Mouse (Mus musculus): ENCODE results near the gene H2-T24.
"Not testable (repeated sequence)": the region's sequence is repeated elsewhere in the genome, so short reads cannot be mapped to it uniquely, and the experiment has no call there.

Gene H2-T24

DNA sequence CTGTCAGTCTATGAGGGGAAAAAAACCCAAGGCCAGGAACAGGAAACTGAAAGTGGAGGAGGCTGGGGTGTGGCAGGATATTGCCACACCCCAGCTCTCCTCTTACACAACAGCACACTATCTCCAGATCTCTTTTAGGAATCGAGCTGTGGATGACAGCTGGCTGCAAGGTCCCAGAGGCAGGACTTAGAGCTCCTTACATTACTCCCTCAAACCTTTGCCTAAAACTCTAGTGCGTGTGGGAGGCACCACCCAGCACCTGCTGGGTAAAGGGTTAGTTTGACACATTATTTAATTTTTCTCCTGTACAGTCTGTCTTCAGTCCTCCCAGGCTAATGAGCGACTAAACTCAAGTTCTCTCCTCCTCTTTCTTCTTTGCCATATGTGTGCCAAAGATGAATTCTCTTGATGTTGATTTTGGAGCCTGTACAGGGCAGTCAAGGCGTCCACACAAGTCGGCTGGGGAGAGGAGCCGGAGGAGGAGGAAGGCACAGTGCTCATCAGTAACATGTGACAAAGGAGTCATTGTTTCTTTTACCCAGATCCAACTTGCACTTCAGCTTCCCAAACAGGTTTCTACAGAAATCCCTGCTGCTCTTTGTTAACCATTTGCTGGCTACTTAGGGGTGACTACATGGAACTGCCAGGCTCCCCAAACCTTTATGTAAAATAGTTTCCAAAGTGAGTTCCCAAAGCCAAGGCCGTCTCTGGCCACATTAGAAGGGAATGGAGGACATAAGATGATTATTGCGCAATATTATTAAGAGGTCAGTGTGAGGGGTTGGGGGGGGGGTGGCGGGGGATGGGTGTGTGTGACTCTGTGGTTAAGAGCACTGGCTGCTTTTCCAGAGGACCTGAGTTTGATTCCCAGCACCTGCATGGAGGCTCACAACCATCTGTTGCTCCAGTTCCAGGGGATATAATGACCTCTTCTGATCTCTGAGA, 3.6 kb upstream of the H2-T24 start:
- DNase-seq (ENCODE audit: low spot score in 2 of 2): no peak

DNA sequence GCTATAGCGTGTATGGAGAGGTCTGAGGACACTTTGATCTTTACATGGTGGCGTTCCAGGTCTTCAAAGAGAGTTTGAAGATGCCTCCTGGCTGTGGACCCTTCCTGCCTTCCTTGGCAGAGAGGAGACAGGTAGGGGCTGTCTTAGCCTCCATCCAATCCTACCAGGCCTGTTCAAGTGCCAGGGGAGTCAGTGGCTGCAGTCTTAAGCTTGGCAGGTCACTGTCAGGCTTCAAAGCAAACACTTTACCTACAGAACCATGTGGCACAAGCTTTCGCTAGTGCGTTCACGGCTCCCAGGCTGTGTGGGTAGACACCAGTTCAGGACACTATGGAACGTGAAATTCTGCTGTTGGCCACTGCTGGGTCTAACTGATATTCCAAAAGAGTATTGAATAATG, 2.6 kb upstream of the H2-T24 start:
- DNase-seq (ENCODE audit: low spot score in 2 of 2): no peak

DNA sequence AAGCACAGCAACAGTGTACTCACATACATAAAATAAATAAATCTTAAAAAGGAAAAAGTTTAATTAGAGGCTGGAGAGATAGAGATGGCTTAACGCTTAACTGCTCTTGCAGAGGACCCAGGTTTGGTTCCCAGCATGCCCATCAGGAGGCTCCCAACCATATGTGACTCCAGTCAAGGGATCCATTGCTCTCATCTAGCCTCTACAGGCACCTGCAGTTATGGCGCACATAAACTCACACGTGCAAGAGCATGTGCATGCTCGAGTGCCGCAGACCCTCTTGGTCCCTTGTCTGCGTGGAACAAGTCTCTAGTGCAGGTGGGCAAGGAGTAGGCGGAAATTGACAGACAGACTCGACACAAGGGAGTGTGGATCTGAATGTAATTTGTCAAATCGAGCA, 1.7 kb upstream of the H2-T24 start:
- no peak for DNase-seq (ENCODE audit: low spot score in 2 of 2)

DNA sequence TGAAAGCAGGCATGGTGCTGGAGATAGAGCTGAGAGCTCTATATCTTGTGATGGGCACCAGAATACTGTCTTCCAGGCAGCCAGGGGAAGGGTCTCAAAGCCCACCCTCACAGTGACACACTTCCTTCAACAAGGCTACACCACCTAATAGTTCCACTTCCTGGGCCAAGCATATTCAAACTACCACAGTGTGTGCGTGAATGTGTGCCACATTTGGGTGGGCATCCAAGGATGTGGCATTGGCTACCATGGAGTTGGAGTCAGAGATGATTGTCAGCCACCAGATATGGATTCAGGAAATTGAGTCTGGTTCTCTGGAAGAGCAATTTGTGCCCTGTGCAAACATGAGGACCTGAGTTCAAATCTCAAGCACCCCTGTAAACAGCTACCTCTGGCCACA, 949 bp upstream of the H2-T24 start:
- no peak for DNase-seq (ENCODE audit: low spot score in 2 of 2)

DNA sequence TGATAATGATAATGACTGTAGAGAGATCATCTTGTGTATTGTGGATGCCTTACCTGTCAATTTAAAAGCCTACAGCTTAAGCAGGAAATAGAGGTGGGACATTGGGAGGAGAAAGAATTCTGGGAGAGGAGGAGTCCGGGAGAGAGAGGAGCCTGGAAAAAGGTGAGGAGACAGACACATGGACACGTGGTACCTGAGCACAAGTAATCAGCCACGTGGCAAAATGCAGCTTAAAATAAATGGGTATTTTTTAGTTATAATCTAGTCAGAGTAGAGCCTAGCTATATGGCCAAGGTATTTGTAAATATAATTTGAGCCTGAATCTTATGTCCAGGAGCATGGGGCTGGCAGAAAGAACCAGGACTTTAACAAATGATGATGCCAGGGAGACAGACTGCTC, 841 bp downstream of the H2-T24 start:
- DNase-seq (ENCODE audit: low spot score in 2 of 2): no peak

DNA sequence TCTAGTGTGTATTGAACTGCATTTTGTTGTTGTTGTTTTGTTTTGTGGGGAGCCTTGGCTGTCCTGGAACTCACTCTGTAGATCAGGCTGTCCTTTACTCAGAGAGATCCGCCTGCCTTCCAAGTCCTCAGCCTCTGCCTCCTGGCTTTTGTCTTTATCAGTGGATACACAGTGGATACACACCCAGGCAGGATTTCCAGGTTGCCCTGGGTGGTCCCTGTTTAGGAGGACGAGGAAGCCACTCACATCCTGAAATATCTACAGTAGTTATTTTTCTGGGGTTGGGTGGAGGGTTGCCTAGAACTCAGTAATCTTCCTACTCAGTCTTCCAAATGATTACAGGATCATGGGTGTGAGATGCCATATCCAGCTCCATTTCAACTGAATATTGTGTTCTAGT, 1.4 kb downstream of the H2-T24 start:
- DNase-seq (ENCODE audit: low spot score in 2 of 2): no peak

DNA sequence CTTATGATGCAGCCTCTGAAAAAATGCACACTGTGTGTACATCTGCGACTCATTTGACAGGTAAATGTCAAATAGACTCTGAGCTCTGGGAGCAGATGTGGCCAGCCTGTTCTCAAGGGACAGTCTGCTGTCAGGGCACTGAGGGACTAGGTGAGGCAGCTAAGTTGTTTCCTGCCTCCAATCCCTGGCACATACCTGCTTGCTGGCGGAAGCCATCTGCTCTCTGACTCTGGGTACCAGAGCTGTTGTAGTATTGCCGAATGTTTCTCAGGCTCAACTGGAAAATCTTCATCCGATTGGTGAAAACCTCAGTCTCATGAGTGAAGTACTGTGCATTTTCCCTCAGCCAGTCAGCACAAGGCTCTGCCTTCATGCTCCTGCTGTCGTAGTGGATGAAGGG, 3.3 kb downstream of the H2-T24 start:
- no peak for DNase-seq (ENCODE audit: low spot score in 2 of 2)

DNA sequence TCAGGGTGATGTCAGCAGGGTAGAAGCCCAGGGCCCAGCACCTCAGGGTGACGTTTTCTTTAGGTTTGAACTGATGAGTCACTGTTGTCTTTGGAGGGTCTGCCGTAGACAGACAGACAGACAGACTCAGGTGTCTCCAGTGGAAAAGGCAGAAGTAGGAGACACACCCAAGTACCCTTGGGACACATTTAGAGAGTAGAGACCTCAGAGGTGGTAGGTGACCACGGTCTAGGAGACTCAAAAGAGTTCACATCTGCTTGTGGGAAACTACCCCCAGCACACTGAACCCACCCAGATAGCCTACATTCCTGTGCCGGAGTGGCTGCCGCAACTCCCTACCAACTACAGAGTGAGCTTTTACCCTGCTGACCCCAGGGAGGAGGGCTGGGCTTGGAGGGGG, 5.4 kb downstream of the H2-T24 start:
- no peak for DNase-seq (ENCODE audit: low spot score in 2 of 2)

DNA sequence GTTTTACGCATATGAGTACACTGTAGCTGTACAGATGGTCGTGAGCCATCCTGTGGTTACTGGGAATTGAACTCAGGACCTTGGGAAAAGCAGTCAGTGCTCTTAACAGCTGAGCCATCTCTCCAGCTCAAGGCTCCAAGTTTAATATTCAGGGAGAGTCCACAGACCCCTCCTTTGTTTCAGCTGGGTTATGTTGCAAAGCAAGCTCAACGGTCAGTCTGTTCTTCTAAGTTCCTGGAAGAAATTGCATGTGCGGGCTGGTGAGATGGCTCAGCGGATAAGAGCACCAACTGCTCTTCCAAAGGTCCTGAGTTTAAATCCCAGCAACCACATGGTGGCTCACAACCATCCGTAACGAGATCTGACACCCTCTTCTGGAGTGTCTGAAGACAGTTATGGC, 16.0 kb downstream of the H2-T24 start:
- not testable (repeated sequence) for DNase-seq (ENCODE audit: low spot score in 2 of 2)

DNA sequence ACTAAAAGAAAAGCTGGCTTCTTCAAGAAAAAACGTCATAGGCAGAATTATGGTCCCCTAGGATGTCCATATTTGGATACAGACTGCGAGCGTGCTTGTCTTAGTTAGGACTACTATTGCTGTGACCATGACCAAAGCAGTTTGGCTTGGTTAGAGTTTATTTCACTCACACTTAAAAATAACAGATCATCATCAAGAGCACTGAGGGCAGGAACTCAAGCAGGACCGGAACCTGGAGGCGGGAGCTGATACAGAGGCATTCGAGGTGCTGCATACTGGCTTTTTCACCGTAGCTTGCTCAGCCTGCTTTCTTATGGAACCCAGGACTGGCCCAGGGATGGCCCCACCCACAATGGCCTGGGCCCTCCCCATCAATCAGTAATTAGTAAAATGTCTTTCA, 17.0 kb downstream of the H2-T24 start:
- no peak for DNase-seq (ENCODE audit: low spot score in 2 of 2)

DNA sequence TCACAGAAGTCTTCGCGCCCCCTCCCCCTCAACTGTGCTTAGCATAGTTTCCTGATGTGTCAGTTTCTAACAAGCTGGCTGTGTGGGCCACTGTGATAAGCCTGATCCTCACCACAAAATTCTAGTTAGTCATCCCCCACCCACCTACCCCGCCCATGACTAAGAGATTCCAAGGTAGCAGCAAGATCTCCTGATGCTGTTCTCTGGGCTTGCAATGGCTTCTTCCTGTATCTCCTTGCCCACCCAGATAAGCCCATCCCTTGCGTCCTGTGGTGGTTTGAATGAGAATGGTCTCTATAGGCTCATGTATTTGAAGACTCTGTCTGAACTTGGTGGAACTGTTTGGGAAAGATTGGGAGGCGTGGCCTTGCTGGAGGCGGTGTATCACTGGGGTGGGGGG, 18.4 kb downstream of the H2-T24 start:
- DNase-seq (ENCODE audit: low spot score in 2 of 2): no peak

DNA sequence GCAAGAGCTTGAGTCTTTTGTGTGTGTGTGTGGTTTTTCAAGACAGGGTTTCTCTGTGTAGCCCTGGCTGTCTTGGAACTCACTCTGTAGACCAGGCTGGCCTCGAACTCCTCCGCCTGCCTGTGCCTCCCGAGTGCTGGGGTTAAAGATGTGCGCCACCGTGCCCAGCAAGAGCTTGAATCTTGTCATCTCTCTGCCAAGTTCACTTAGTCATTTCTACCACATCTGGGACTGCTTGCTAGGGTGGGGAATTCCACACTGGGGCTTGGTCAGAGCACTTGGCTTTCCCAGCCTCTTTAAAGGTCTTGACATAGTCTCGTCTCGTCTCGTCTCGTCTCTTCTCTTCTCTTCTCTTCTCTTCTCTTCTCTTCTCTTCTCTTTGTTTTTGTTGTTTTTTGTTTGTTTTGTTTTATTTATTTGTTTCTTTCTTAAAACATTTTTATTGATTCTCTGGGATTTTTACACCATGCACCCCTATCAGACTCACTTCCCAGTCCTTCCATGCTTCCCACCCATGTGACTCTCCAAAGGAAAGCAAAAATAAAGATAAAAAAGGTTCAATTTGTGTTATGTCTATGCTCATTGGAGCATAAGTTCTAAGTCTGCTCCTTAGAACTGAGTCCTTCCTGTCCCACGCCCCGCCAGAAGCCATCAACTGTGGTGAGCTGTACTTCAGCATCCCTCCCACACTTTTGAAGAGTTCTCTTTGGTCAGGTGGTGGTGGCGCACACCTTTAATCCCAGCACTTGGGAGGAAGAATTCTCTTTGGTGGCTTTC, 19.1 kb downstream of the H2-T24 start:
- no peak for DNase-seq (ENCODE audit: low spot score in 2 of 2)

DNA sequence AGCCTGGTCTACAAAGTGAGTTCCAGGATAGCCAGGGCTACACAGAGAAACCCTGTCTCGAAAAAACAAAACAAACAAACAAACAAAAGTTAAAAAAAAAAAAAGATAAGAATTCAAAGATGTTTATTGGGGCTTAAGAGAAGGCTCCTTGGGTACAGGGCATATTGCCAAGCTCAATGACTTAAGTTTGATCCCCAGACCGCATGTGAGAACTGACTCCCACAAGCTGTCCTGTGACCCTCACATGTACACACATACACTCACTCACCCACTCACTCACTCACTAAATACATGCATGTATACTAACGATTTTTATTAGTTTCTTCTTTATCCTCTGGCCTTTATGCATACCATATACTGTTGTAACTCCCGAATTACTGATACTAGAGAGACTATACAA, 20.0 kb downstream of the H2-T24 start:
- no peak for DNase-seq (ENCODE audit: low spot score in 2 of 2)

DNA sequence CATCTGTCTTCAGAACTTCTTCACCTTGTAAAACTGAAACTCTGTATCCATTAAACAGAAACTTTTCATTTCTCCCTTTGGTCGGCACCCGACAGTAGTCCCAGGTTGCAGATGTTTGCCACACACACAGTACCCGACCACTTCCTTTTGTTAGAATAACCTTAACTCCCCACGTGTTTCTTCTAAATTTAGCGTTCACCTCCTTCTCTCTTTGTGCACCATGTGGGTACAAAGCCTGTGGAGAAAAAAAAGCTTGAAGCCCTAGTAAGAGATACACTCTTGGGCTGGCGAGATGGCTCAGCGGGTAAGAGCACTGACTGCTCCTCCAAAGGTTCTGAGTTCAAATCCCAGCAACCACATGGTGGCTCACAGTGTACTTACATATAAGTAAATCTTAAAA, 21.0 kb downstream of the H2-T24 start:
- no peak for DNase-seq (ENCODE audit: low spot score in 2 of 2)

DNA sequence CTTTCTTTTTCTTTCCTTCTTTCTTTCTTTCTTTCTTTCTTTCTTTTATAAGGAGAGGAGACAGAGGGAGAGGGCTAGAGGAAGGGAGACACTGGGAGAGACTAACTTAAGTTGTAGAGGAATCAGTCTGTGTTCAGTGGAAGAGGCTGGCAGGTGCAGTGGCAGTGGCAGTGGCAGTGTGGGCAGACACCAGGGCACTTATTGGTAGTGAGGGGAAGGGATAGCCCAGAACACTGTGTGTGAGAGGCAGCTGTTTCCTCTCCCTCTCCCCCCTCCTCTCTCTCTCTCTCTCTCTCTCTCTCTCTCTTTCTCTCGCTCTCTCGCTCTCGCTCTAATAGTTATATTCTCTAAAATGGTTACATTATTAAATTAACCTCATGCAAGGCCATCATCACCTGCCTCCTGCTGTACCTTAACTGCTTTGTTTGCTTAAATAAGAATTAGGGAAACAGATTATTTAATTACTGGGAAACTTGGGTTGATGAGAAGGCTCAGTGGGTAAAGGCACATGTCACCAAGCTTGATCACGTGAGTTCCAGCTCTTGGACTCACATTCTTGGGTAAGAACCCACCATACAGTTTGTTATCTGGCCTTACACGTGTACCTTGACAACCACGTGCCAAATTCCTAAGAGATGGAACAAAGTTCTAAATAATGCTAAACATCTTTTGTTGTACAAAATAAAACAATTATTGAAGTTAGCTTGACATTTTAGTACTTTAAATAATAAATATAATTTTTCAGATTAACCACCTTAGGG, 21.6 kb downstream of the H2-T24 start:
- DNase-seq (ENCODE audit: low spot score in 2 of 2): no peak

DNA sequence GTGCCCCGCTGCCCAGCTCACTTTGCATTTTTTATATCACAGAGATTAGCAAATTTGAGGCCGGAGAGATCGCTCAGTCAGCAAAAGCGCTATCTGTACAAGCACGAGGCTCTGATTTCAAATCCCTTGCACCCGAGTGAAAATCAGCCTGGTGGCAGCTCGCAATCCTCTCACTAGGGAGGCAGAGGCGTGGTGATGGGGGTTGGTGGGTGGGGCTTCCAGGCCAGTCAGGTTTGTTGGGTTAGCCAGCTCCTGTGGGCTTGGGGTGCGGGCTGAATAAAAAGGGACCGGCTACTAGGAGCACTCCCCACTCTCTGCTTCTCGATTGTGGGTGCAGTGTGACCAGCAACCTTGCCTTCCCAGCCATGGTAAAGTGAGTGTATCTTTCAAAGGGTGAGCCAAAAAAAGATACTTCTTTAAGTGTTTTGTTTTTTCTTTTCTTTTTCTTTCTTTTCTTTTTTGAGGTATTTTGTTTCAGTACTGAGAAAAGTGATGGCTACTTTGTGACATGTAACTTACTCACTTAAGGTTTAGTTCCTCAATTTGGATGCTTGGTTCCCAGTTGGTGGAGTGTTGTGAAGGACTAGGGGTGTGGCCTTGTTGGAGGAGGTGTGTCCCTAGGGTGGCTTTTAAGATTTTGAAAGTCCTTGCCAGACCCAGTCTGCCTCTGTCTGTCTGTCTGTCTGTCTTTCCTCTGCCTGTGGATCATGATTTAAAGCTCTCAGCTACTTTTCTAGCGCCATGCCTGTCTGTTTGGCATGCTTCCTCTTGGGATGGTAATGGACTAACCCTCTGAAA, 22.4 kb downstream of the H2-T24 start:
- no peak for DNase-seq (ENCODE audit: low spot score in 2 of 2)

DNA sequence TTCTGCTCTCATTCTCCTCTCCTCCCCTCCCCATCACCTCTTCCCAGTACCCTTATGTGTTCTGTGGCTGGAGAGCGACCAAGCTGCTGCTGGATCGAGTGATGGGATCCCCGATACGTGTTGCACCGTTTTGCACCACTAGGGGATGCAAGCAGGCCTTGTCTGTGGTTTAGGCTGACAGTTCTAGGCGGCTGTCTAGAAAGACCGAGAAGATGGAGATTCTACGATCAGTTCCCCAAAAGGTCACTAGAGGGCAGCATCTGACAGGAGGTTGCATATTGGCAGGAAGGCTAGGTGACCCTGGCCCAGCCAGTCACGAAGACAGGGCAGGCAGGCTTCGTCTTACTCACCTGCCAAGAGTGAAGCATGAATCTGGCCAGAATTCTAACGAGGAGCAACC, 23.4 kb downstream of the H2-T24 start:
- peak; percentile 85 to 93 for DNase-seq (ENCODE audit: low spot score in 2 of 2)

DNA sequence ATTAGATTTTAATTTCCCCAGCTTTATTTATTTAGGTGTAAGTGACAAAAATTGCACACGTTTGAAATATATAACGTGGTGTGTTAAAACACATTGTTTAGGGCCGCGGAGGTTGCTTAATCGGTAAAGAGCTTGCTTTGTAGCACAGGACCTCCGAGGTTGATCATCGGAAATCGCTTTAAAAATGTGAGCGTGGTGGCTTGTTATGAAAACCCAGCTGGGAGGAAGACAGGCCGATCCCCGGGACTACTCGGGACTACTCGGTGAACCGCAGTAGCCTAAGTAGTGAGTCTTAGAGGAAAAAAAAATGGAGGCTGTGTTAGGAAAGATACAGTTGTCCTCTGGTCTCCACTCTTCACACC, 25.5 kb downstream of the H2-T24 start:
- no peak for DNase-seq (ENCODE audit: low spot score in 2 of 2)

DNA sequence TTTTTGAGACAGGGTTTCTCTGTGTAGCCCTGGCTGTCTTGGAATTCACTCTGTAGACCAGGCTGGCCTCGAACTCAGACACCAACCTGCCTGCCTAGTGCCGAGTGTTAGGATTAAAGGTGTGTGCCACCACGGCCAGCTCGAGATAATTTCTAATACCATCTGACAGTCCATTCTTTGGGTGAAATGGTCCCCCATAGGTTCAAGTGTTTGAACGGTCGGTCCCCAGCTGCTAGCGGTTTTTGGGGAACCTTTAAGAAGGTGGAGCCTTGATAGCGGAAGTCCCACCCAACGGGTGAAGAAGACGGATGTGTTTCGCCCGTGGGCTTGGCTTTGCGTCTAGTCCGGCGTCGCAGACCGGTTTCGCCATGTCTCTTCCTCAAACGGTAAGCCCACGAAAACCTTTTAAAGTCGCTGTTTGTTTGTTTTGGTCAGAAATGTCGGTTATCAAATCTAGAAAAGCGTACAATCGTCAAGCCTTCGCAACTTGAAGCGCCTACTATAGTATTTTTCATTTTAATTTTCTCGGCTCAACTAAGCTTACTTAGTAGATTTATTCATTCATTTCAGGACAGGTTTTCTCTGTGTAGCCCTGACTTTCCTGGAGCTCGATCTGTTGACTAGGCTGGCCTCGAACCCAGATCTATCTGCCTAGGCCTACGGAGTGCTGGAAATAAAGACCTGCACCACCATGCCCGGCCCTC, 26.0 kb downstream of the H2-T24 start:
- peak; percentile 67 to 76 for DNase-seq (ENCODE audit: low spot score in 2 of 2)

DNA sequence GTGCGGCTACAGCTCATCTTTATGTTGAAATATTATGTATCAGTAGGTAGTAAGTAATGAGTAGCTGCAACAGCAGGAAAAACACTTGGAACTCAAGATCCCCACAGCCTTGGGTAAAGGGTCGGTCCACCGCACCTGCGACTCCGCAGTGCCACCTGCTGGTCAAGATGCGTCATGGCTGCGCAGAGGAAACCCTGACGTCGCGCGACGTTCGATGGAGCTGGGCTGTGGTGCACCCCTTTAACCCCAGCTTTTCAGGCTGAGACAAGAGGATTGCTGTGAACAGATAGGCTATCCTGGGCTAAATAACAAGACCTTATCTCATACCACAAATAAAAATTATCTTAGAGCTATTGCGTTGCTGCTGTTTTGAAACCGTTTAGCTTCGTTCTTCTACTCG, 26.7 kb downstream of the H2-T24 start:
- DNase-seq (ENCODE audit: low spot score in 2 of 2): peak in 1 of 2 experiments; percentile 76

DNA sequence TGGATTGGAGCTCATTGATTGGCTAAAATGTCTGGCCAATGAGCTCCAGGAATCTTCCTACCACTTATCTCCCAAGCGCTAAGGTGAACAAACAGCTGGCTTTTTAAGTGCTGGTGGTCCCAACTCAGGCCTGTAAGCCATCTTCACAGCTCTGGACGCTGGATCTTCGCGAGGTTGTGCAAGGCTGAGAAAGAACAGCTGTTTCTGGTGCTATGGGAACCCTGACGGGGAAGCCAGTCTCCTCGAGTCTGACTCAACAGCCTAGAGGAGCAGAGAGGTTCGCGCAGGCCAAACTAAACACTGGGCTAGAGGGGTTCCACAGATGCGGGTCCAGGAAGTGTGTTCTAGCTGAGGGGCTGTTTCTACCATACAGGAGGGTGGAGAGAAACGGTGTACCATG, 28.6 kb downstream of the H2-T24 start:
- no peak for DNase-seq (ENCODE audit: low spot score in 2 of 2)
